Mouse (Mus musculus) CH12F3 (cell line): ENCODE results near the gene Entpd7.

Experiments
- in situ Hi-C: fragments of 300-500 bp; cut with MboI; formaldehyde crosslinking; loops from 2 replicates; pipeline ENCODE4 v1.14.3; 2020; ENCODE audit warnings: low sequenced_read_pairs

Entpd7 gene

DNA sequence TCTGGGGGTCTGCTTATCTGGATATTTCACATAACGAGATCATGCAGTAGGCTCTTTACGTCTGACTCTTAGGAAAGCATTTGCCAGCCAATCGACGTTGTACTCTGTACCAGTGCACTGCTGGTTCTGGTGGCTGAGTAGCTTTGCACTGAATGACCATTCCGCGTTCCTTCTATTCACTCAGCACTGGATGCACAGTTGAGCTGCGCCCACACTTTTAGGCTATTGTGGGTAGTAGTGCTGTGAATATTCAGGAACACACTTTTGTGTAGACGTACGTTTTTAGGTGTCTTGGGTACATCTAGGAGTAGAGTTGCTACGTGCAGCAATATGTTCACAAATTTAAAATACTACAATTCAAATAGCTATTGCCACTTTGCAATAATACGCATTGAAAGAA is 30.6 kb downstream of the Entpd7 start:
- in situ Hi-C loops, result no loop called here

DNA sequence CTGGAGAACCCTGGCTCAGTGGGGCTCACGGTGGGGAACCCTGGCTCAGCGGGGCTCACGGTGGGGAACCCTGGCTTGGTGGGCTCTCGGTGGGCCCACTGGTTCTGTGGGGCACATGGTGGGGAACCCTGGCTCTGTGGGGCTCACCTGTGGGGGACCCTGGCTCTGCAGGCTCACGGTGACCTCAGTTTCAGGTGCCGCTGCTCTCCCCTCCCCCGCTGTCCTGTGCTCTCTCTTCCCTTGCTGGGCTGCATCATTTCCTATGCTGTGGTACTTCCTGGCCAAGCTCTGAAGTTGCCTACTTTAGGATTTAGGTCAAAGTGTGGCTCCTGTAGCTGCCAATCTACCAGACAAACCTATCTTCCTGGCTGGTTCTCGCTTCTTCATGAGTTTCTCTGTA is 33.4 kb downstream of the Entpd7 start:
- in situ Hi-C loops, result no loop called here

DNA sequence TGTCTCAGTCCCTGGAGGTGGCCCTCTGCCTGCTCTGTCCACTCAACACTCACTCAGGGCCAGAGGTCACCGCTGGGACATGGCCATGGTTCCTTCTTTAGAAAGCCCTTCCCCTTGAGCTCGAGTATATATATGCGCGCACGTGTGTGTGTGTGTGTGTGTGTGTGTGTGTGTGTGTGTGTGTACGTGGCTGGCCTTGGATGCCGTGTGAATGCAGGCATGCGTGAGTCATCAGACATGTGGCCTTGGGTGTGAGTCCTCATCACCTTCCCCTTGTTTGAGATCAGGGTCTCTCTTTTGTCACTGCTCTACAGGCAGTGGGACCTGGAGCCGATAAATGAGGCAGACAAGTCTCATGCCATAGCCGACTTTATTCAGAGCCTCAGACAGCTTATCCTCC is 34.0 kb downstream of the Entpd7 start:
- in situ Hi-C loops, result no loop called here

DNA sequence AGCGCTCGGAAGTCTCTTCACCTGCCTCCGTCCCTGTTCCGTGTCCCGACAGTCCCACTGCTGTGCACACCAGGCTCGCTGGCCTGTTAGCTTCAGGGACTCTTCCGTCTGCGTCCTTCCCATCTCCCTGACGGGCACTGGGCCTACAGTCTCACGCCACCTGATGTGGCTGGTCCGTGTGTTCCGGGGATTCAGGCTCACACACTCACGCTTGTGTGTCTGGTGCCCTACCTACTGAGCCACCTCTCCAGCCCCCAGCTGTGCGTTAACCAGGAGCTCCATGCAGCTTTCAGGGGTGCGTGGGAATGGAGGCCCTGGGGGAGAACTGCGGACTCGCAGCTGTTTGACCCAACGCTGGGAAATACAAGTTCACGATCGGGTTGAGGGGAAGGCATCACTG is 34.7 kb downstream of the Entpd7 start:
- in situ Hi-C loops, result no loop called here

DNA sequence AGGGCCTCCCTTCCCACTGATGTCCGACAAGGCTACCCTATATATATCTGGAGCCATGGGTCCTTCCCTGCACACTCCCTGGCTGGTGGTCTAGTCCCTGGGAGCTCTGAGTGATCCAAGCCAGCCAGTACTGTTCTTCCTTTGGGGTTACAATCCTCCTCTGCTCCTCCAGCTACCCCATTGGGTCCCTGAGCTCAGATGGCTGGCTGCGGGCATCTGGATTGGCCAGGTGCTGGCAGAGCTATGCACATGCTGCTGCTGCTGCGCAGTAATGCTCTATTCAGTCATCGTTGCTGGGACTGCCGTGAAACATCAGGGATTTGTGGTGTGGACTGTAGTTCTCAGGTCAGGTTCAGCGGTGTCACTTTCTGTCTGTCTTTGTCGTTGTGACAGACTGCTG is 35.3 kb downstream of the Entpd7 start:
- in situ Hi-C loops, result no loop called here

DNA sequence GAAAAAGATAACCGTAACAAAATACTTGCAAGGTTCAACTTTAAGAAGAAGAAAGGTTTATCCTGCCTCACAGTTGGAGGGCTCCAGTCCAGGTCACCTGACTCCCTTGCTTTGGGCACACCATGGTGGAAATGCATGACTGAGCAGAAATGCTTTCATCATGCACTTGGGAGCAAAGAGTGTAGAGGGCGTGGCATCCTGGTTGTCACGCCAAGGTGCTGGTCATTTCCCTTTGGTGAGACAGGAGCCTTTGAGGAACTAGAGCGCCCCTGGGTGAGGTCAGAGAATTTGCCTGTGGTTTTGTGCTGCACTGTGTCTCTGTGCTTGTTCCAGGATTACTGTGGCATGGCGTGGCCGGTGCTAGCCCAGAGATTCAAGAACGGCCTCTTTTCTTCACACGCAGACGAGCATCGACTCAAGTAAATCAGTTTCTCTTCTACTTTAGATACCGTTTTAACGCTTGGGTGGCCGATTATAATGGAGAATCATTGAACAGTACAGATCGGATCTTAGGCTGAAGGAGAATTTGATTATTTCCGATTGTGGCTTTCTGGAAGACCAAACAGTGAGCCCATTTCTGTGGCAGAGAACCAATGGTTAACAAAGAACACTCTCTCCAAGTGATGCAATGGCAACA is 37.2 kb downstream of the Entpd7 start:
- in situ Hi-C loops, result no loop called here

DNA sequence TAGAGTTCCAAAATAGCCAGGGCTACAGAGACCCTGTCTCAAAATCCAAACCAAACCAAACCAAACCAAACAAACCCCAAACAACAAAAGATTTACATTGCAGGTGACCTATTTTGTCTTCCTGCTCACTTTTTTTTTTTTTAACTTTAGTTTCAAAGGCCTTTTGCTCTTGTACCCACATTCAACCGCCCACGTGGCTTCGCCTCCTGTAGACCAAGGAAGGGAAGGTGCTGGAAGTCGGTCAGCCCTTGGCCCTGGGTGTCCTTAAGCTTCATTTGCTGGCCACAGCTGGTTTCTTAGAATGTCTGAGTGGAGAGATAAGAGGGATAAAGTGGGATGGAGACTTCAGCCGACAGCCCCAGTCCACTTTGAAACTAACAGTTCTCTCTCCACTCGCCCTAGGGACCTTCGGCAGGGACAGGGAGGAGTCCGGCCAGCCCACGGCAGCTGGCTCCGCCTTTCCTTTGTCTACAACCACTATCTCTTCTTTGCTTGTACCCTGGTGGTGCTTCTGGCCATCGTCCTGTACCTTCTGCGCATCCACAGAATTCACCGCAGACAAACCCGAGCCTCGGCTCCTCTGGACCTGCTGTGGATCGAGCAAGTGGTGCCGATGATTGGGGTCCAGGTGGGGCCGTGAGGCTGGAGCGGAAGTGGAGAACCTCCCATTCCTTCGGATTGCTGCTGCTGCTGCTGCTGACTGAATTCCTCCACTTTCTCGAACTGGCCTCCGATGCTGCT is 40.0 kb downstream of the Entpd7 start:
- in situ Hi-C loops, result no loop called here

DNA sequence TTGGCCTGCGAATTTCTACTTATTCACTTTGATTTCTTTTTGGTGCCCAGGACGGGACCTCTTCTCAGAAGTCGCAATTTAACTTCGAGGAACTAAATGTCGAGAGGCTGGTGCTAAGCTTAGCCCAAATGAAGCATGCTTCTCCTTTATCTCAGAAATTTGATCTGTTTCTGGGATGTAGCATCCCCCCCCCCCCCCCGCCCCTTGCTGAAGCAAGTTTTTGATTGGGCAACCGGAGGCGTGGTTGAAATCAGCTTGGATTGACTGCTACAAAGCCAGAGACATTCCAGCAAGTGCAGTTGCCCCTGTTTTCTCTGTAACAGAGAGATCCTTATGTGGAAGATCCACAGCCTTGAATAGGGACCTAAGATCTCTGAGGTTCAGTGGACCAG is 40.6 kb downstream of the Entpd7 start:
- in situ Hi-C loops, result no loop called here

DNA sequence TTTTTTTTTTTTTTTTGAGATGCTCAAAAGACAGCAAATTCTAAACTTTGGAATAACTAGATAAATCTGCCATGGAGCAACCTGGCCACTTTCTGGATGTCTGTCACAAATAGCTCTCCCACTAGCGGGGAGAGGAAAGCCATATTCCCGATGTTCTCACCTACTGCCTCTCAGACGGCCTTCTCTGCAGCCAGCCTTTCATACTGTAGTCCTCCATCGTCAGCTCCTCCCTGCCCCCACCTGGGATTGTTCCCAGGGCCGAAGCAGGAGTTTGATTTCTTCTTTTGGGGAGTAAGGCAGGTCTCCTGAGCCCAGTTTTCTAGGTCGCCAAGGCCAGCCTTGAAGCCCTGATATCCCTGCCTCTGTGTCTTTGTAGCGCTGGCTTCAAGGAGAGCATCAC is 41.7 kb downstream of the Entpd7 start:
- in situ Hi-C loops, result no loop called here

DNA sequence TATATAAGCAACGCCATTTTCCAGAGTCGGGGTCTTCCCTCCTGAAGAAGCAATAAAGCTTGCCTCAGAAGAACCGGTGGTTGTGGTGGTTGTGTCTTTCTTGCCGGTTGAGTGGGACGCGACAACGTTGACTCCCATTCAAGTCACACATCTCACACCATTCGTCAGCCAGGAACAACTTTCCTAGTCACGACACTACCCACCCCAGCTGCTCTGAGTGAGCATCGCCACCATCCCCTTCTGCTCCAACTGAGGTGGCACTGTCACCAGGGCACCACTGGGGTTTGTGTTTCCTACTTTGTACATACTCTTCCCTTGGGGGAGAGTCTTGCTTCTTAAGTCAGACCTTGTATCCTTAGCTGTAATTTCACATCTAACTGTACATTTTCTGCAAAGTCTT is 48.9 kb downstream of the Entpd7 start:
- in situ Hi-C loops, result no loop called here

DNA sequence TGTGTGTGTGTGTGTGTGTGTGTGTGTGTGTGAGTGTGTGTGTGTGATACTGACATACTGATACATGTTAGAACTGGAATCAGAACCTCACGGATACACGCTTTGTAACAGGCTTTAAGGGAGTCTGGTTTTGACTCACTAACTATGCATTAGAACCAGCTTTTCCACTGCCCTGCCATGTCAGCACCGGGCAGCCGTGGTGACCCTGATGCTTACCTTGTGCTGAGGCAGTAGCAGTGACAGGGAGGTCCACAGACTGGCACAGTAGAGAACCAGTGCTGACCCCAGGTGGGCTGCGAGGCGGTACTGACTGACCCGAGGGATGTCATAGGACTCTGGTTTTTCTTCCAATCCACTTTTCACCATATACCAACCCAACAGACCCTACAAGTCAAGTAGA is 53.9 kb downstream of the Entpd7 start:
- in situ Hi-C loops, result no loop called here

DNA sequence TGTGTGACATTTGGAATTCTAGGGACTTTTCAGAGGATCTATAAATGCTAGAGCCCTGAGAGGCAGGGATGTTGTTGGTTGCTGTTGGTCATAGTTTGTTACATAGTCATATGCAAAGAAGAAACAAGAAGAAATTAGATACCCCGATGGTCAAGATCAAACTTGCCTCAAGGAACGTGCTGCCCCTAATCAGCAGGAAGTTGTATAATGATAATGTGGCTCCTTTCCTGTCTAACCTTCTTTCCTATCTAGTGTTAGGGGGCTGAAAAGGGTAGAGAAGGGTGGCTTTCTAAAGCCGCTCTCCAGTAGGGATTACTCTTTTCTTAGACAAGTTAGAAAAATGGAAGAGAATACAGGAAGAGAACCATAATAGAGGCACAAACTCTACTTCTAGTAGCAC is 56.3 kb downstream of the Entpd7 start:
- in situ Hi-C loops, result no loop called here

DNA sequence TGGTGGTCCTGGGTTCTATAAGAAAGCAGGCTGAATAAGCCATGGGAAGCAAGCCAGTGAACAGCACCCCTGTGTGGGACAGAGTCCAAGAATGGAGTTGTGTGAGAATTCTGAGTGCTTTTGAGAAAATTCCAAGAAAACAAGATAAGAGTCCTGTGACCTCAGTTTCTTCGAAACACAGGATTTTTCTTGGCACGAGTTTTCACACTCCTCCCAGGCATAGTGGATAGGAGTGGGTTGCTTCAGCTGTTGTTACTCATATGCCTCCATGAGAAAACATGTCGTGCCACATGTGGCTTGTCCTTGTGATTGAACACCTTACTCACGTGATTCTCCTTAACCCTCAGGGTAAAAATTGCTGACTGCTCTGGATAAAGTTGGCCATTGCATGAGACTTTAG is 58.4 kb downstream of the Entpd7 start:
- in situ Hi-C loops, result no loop called here

DNA sequence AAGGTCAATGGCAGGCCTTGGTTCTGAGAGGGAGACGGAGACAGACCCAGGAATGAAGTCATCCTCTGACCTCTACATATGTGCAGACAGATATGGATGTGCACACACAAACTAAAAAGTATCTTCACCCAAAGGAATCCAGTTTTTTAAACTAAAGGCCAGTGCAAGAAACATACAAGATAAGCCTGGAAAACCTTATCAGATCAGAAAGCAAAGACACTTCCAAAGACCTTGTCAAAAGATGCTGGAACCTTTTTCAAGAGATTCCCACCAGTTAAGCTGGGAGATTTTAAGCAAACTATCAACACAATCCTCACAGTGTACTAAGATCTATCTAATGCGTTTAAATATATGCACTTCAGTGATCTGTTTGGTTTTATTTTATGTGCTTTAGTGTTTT is 60.5 kb downstream of the Entpd7 start:
- in situ Hi-C loops, result no loop called here

DNA sequence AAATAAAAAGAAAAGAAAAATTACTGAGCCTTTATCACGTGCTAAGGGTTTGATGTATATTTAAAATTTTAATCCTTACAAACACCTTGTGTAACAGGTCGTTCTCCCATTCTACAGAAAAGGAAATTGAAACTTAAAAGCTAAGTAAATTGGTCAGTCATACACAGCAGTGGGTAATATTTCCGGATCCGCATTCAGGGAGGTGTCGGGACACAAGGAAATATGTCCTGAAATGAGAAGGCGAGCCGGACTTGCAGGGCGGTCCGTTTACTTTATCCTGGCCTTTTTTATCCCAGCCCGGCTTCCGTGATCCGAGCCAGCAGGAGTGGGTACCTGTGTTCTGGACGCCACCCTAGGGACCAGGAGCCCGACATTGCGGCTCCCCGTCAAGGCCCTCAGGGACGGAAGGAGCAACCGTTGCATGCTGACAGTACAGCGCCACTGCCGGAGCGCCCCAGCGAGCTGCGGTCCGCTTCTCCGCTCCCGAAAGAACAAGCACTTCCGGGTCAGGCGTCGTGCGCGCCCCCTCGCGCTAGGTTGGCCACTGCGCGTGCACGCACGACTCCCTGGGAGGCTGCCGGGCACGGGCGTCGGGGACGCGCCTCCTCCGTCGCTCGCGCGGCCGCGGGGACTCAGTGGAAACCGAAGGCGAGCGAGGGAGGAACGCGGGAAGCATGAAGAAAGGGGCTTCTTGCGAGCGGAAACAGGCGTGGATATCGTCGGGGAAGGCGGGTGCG is 63.2 kb downstream of the Entpd7 start, which contains the start of the genes Cutc and Cox15:
Cutc (plus strand) TSS at position 508 of the 737 bp plus-strand sequence.
Cox15 (minus strand) TSS at position 512 of the 737 bp plus-strand sequence.
- in situ Hi-C loops, result no loop called here

DNA sequence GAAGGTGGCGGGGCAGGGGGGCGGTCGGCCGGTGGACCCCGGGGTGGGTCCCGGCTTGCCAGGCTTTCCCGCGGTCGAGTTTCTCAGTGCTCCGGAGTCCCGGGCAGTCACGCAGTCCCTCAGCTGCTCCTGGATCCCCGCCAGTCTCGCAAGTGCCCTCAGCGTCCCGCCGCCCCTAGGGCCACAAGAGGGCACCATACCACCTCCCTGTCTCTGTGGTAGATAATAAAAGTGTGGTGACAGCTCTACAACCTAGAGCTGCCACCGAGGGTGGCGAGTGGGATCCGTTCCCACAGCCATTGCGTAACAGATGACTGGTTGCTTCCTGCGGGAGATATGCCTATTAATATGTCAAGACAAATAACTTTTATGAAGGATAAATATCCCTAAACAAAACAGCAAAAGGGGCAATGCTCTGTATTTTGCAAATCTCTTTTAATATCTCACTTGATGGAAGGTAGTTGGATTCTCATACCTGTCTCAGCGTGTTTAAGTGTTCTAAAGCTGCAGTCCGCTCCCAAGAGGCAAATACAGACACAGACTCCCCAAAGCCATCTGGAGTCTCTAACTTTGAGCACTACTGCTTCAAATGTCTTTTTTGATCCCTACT is 63.9 kb downstream of the Entpd7 start:
- in situ Hi-C loops, result no loop called here

DNA sequence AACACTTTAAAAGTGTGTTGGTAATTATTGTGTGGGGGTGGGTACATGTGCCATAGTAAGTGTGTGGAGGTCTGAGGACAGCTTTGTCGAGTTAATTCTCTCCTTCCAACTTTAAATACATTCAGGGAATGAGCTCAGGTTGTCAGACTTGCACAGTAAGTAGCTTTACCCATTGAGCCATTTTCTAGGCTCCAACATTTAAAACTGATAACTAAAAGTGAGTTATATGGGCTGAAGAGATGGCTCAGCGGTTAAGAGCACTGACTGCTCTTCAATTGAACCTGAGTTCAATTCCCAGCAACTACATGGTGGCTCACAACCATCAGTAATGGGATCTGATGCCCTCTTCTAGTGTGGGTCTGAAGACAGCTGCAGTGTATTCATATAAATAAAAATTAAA is 64.8 kb downstream of the Entpd7 start:
- in situ Hi-C loops, result no loop called here

DNA sequence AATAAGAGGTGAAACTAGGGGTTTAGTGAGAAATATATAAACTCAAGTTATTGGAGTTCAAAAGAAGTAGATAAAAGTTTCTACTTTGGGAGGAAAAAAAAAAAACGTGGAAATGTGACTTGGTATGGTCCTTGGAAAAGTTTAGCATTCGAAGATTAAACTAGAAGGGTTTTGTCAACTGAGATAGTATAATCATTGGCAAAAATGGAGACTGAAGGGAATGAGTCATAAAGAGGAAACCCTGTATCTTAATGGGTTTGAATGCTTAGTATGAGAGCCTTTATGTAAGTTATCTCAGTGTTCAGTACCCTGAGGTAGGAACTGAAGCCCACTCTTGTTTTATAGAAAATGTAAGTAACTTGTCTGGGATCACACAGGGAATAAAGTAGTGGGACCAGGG is 65.4 kb downstream of the Entpd7 start:
- in situ Hi-C loops, result no loop called here

DNA sequence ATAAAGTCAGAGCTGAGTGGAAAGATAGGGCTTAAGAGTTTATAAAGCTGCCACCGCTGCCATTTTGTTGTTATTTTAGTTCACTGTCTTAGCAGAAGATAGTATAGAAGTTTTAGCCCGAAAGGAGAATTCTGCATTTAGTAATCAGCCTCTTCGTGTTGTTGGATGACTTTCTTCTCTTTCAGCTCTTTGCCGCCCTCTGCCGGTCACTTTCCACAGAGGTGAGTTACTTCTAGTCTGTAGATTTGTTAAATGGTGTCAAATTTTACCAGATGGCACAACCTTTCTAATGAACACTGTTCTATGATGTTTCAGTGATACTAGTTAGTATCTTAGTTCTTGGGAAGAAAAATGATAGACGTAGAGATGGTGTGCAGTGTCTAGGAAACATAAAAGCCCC is 71.0 kb downstream of the Entpd7 start:
- in situ Hi-C loops, result no loop called here

DNA sequence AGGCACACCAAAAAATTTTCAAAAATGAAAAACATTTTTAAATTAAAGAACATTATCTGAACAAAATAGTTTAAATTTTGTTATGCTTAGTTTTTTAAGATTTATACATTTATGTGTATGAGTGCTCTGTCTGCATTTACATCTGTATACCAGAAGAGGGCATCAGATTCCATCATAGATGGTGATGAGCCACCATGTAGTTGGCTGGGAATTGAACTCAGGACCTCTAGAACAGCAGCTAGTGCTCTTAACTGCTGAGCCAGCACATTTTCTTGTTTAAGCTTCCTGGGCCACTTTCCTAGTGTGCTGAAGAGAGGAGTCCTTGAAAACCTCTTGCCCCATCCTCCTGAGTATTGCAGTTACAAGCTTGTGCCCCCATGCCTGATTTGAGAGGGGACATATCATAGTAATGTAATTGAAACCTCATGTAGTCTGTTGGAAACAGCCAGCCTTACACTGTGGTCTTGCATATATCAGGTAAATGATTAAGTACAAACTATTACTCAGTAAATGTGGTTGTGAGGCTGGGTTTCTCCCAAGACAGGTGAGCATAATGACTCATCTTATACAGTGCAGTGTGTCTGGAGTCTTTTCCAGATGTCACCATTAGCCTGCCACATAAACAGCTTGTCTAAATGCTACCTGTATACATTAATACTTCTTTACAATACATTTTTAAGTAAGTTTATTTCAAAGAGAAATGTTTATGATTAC is 72.2 kb downstream of the Entpd7 start:
- in situ Hi-C loops, result no loop called here

DNA sequence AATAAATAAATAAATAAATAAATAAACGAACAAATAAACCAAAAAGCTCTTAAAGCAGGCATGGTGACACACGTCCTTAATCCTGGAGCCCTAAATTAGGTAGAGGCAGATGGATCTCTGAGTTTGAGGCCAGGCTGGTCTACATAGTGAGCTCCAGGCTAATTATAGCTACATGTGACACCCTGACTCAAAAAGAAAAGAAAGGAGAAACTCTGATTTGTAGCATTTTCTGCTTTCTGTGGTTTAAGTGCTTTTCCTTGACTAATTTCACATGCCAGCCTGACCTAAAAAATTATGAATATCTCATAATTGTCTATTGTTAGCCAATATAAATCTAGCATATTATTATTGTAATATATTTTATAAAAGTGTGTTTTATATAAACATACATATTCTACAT is 72.9 kb downstream of the Entpd7 start:
- in situ Hi-C loops, result no loop called here
